Mouse (Mus musculus) left cerebral cortex, adult 8-10 months (tissue): ENCODE measurements around the gene Gm6367. TPM values are rescaled to one million over a fixed set of nuclear protein-coding genes. Genes with fewer than 3 reads are reported as not detected.
"Not testable (repeated sequence)": the region's sequence is repeated elsewhere in the genome, so short reads cannot be mapped to it uniquely, and the experiment has no call there.

Experiments
- DNase-seq, 2 experiments: peaks; one replicate each; pipeline ENCODE4 v3.0.0; 2022; ENCODE audit warnings: low spot score in 2 of 2
- total RNA-seq, 4 experiments: library from RNA; stranded (reverse); gene quantifications; 2 replicates each; pipeline ENCODE4 v1.2.4; 2022

Gene Gm6367
- total RNA-seq: not detected

DNA sequence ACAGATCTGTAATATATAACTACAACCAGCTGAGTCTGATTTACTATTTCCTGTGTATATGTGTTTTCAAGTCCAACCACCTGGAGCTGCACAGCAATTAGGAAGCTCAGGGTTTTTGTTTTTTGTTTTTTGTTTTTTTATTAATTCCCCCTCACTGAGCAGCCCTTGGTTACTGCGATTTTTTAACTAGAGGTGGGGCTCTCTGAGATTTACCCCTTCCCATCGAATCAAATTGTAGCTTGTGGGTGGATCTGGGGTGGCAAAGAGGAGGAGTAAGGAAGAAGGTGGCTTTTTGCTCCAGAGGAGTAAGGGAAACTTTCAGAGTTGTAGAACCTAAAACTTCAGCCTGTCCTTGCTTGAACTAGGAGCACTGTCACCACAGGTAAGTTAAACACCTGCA, at the start of gene Gm6367:
Gene Gm6367, plus strand, starts transcription at position 301 of the 400 bp plus-strand sequence.
- DNase-seq: not testable (repeated sequence)

Other genes with a start within 250 kb of the Gm6367 start
- gene Gm3183, start 123.2 kb upstream of the Gm6367 start, total RNA-seq: not detected
- not detected for gene Gm7942, start 118.3 kb downstream of the Gm6367 start, total RNA-seq
- not detected for gene Gm16513, start 194.0 kb downstream of the Gm6367 start, total RNA-seq